Comparison of ENCODE assay signal across 8 mouse cellular contexts in the genomic region with DNA sequence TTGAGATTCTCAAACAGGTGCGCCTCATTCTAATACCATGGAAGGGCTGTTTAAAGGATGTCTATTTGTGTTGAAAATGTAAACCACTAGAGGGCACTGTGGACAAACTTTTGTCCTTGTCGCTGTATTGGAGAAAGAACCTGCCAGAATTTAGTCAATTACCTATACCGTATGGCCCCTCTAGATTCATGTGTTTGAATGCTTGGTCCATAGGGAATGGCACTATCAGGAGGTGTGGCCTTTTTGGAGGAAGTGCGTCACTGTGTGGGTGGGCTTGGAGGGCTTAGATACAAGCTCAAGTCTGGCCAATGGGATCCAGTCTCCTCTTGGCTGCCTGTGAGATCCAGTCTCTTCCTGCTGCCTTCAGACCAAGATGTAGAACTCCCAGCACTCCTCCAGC.
DNase-seq lines count a peak whose midpoint lies in the region; ATAC-seq and TF ChIP-seq lines count a peak whose summit lies in the region.

No protein-coding gene starts in this region.

- no peak overlapping the region for H3K4me3 ChIP-seq in forebrain, embryonic 16.5 days (replicated peaks; ENCODE audit: low read length)
- no peak overlapping the region for H3K4me3 ChIP-seq in midbrain, postnatal 0 days (ENCODE audit: low read depth, low read length)

- TF ChIP-seq CTCF in midbrain, postnatal 0 days (IDR thresholded peaks at IDR 0.05): peak; percentile 85

- H3K36me3 ChIP-seq in forebrain, embryonic 16.5 days (ENCODE audit: control insufficient read depth, insufficient read depth): no peaks in the 10 kb centered on the region
- no peaks in the 10 kb centered on the region for H3K36me3 ChIP-seq in midbrain, postnatal 0 days (ENCODE audit: insufficient read depth, low read length)

- peaks cover 4% of the 10 kb centered on the region; the same call in 1 of the 2 replicates for H3K9me3 ChIP-seq in forebrain, embryonic 16.5 days (ENCODE audit: control insufficient read depth, low read length)
- peaks cover 8% of the 10 kb centered on the region; the same call in 1 of the 2 replicates for H3K9me3 ChIP-seq in midbrain, postnatal 0 days (ENCODE audit: low read length)

- no peak for DNase-seq in frontal cortex, postnatal 10 days (ENCODE audit: low spot score in 2 of 2)
- peak; percentile 61 for DNase-seq in 416B (ENCODE audit: low read depth)
- peak; percentile 73 for DNase-seq in cerebellum, adult 11-12 months
- peak; percentile 13 to 24 for DNase-seq in layer of hippocampus, adult 8-10 months (ENCODE audit: low spot score in 2 of 2)
- peak; percentile 90 for DNase-seq in midbrain, postnatal 0 days (ENCODE audit: low spot score)
- DNase-seq in urinary bladder, postnatal 36 days (ENCODE audit: low spot score in 2 of 2): no peak

- H3K27me3 ChIP-seq in forebrain, embryonic 16.5 days (replicated peaks; ENCODE audit: control insufficient read depth, insufficient read depth, low read length): no peaks in the 10 kb centered on the region
- no peaks in the 10 kb centered on the region for H3K27me3 ChIP-seq in midbrain, postnatal 0 days (ENCODE audit: insufficient read depth, low read length)

- H3K9ac ChIP-seq in forebrain, embryonic 16.5 days (replicated peaks; ENCODE audit: low read depth, low read length): no peak overlapping the region
- H3K9ac ChIP-seq in midbrain, postnatal 0 days (replicated peaks; ENCODE audit: low read length, poor library complexity, severe bottlenecking): no peak overlapping the region

- peak; percentile 72 for ATAC-seq in frontal cortex, adult (ENCODE audit: low TSS enrichment)
- ATAC-seq in forebrain, embryonic 16.5 days: peak; percentile 74
- ATAC-seq in midbrain, postnatal 0 days (ENCODE audit: low FRiP score): peak; percentile 78

- no peak overlapping the region for H3K4me2 ChIP-seq in forebrain, embryonic 16.5 days (ENCODE audit: low read length)
- no peak overlapping the region for H3K4me2 ChIP-seq in midbrain, postnatal 0 days (ENCODE audit: low read depth, low read length, poor library complexity, severe bottlenecking)

- peaks cover 12% of the 10 kb centered on the region for H3K4me1 ChIP-seq in forebrain, embryonic 16.5 days (replicated peaks; ENCODE audit: control insufficient read depth, insufficient read depth, low read length)
- no peaks in the 10 kb centered on the region for H3K4me1 ChIP-seq in midbrain, postnatal 0 days (ENCODE audit: insufficient read depth, low read length)

- 16% methylated on average over 4 of the region's 4 CpGs for WGBS in forebrain, embryonic 16.5 days
- WGBS in midbrain, postnatal 0 days: 15% methylated on average over 4 of the region's 4 CpGs

- no peak overlapping the region for H3K27ac ChIP-seq in forebrain, embryonic 16.5 days (ENCODE audit: low read length)
- H3K27ac ChIP-seq in midbrain, postnatal 0 days (ENCODE audit: low read depth, low read length): no peak overlapping the region

Comparison
In these comparisons a context has a peak if more than half of its experiments do, and no peak if none do; other contexts are left out.
1. DNase-seq: peak in 416B (single experiment), cerebellum, adult 11-12 months (single experiment), layer of hippocampus, adult 8-10 months (2 of 2) and midbrain, postnatal 0 days (single experiment); none in frontal cortex, postnatal 10 days (0 of 2) and urinary bladder, postnatal 36 days (0 of 2).
2. Peak in every context shown above with its lines, with median percentiles within 50 percentile points of each other: ATAC-seq.